Mouse (Mus musculus) kidney, postnatal 0 days (tissue): ENCODE measurements around the gene Six4. TPM values are rescaled to one million over a fixed set of nuclear protein-coding genes. Genes with fewer than 3 reads are reported as not detected.
A peak's percentile ranks its signal among the peaks of the same experiment; 100 is the strongest.
"Not testable (repeated sequence)": the region's sequence is repeated elsewhere in the genome, so short reads cannot be mapped to it uniquely, and the experiment has no call there.

Experiments used
- ATAC-seq: fragments of 200-750 bp; cut with Nextera tagmentation; replicated peaks from 2 replicates; pipeline ENCODE4 v1.8.0; 2017; ENCODE audit warnings: low read depth, moderate number of reproducible peaks, moderate TSS enrichment, moderate library complexity; ENCODE audit not compliant: low FRiP score
- DNase-seq: peaks from one replicate; pipeline ENCODE4 v3.0.0-alpha.2; 2016; ENCODE audit warnings: low spot score
- H3K27ac ChIP-seq: fragments of 300-500 bp; sonication (generic); 2 replicates; pipeline ENCODE4 v1.5.1; 2014; ENCODE audit warnings: mild to moderate bottlenecking
- H3K27me3 ChIP-seq: fragments of 300-500 bp; sonication (generic); 2 replicates; pipeline ENCODE4 v1.6.1; 2014; ENCODE audit warnings: low read length, mixed read lengths; ENCODE audit not compliant: insufficient read depth
- H3K36me3 ChIP-seq: fragments of 300-500 bp; sonication (generic); 2 replicates; pipeline ENCODE4 v1.6.1; 2014; ENCODE audit warnings: low read length, mixed read lengths; ENCODE audit not compliant: insufficient read depth
- H3K4me1 ChIP-seq: fragments of 300-500 bp; sonication (generic); replicated peaks from 2 replicates; pipeline ENCODE4 v1.6.1; 2014; ENCODE audit warnings: antibody characterized with exemption, low read length, mixed read lengths; ENCODE audit not compliant: insufficient read depth
- H3K4me2 ChIP-seq: fragments of 300-500 bp; sonication (generic); 2 replicates; pipeline ENCODE4 v1.6.1; 2014; ENCODE audit warnings: mild to moderate bottlenecking, low read length, moderate library complexity, mixed read lengths
- H3K4me3 ChIP-seq: fragments of 300-500 bp; sonication (generic); replicated peaks from 2 replicates; pipeline ENCODE4 v1.5.1; 2014; ENCODE audit warnings: low read depth, low read length
- H3K9ac ChIP-seq: fragments of 300-500 bp; sonication (generic); 2 replicates; pipeline ENCODE4 v1.6.1; 2014; ENCODE audit warnings: low read depth, low read length
- H3K9me3 ChIP-seq: fragments of 300-500 bp; sonication (generic); replicated peaks from 2 replicates; pipeline ENCODE4 v1.6.1; 2016; ENCODE audit warnings: low read length, inconsistent platforms, mixed read lengths
- CTCF ChIP-seq: IDR thresholded peaks from 2 replicates; pipeline ENCODE4 v1.5.1; 2016; ENCODE audit warnings: antibody characterized with exemption, low read depth, mild to moderate bottlenecking, moderate library complexity
- WGBS: fragments of 180-500 bp; shearing (Covaris S2); extraction: QIAGEN DNeasy Blood & Tissue Kit; methylation state at CpG from one replicate; pipeline ENCODE4 v1.1.7; 2014; 5-methylcytosine and 5-hydroxymethylcytosine counted together
- polyA plus RNA-seq: library from polyadenylated mRNA; unstranded; fragments of >200 nt; fragmentation: Nextera tagmentation; extraction: Ambion mirVana; gene quantifications from 2 replicates; pipeline ENCODE4 v1.2.1, GENCODE M21; 2015

Gene Six4
- polyA plus RNA-seq, 1 experiment from 2014 or later, result 2.2 TPM

- no peak overlapping the region for H3K27ac ChIP-seq
These were observed 5.4 kb downstream of the Six4 start for GRCm38 (mm10) chr12:73107821-73108220.

GRCm38 (mm10) chr12:73103713-73104112 is 9.5 kb downstream of the Six4 start:
- H3K4me1 ChIP-seq, result no peaks in the 10 kb centered on the region
- H3K27me3 ChIP-seq, result no peaks in the 10 kb centered on the region
- no peak for TF ChIP-seq CTCF
- ATAC-seq (no peak), DNase-seq (no peak)
- no peak overlapping the region for H3K27ac ChIP-seq
- H3K36me3 ChIP-seq, result peaks cover 9% of the 10 kb centered on the region; the same call in 1 of the 2 replicates
- H3K4me3 ChIP-seq, result no peak overlapping the region
- no peak overlapping the region for H3K9ac ChIP-seq
- 75% methylated on average over 12 of the region's 12 CpGs for WGBS
- H3K9me3 ChIP-seq, result no peaks in the 10 kb centered on the region
- no peak overlapping the region for H3K4me2 ChIP-seq

More at GRCm38 (mm10) chr12:73107821-73108220, 5.4 kb downstream of the Six4 start:
- no peak for ATAC-seq
- no peaks in the 10 kb centered on the region for H3K27me3 ChIP-seq
- H3K9me3 ChIP-seq, result no peaks in the 10 kb centered on the region
- TF ChIP-seq CTCF, result no peak
- H3K4me3 ChIP-seq, result no peak overlapping the region
- WGBS, result 83% methylated on average over 2 of the region's 2 CpGs
- H3K9ac ChIP-seq, result no peak overlapping the region
- H3K4me2 ChIP-seq, result no peak overlapping the region
- peaks cover 9% of the 10 kb centered on the region; the same call in 1 of the 2 replicates for H3K36me3 ChIP-seq
- DNase-seq, result no peak
- H3K4me1 ChIP-seq, result no peaks in the 10 kb centered on the region; the same call in 1 of the 2 replicates

- no peak overlapping the region for H3K4me2 ChIP-seq
- H3K27ac ChIP-seq, result no peak overlapping the region
- no peak for TF ChIP-seq CTCF
- H3K9ac ChIP-seq, result no peak overlapping the region
- DNase-seq (no peak), ATAC-seq (no peak)
- H3K36me3 ChIP-seq, result peaks cover 6% of the 10 kb centered on the region; the same call in 1 of the 2 replicates
- H3K9me3 ChIP-seq, result no peaks in the 10 kb centered on the region
- WGBS, result 78% methylated on average over 4 of the region's 4 CpGs
- H3K4me3 ChIP-seq, result no peak overlapping the region
- H3K4me1 ChIP-seq, result no peaks in the 10 kb centered on the region
- no peaks in the 10 kb centered on the region for H3K27me3 ChIP-seq
These were observed 14.7 kb downstream of the Six4 start for GRCm38 (mm10) chr12:73098593-73098992.

GRCm38 (mm10) chr12:73096177-73096576 is 17.1 kb downstream of the Six4 start:
- not testable (repeated sequence) for H3K9ac ChIP-seq, DNase-seq, H3K36me3 ChIP-seq, H3K4me2 ChIP-seq, H3K9me3 ChIP-seq, H3K4me3 ChIP-seq, H3K27me3 ChIP-seq, H3K4me1 ChIP-seq, H3K27ac ChIP-seq, ATAC-seq
- 88% methylated on average over 5 of the region's 5 CpGs for WGBS

GRCm38 (mm10) chr12:73094605-73095004 is 18.7 kb downstream of the Six4 start:
- no peak overlapping the region for H3K4me3 ChIP-seq
- H3K4me1 ChIP-seq, result no peaks in the 10 kb centered on the region
- no peak for DNase-seq
- WGBS, result 31% methylated on average over 2 of the region's 2 CpGs
- no peaks in the 10 kb centered on the region for H3K27me3 ChIP-seq
- TF ChIP-seq CTCF, result no peak
- no peak overlapping the region for H3K9ac ChIP-seq
- ATAC-seq, result 0 out of 2 replicates have a peak, but pooled peaks have one; percentile 36
- no peak overlapping the region for H3K27ac ChIP-seq
- H3K9me3 ChIP-seq, result no peaks in the 10 kb centered on the region
- no peak overlapping the region for H3K4me2 ChIP-seq
- H3K36me3 ChIP-seq, result no peaks in the 10 kb centered on the region

GRCm38 (mm10) chr12:73094189-73094588 is 19.1 kb downstream of the Six4 start:
- no peaks in the 10 kb centered on the region for H3K4me1 ChIP-seq
- TF ChIP-seq CTCF, result no peak
- no peak overlapping the region for H3K9ac ChIP-seq
- no peaks in the 10 kb centered on the region for H3K9me3 ChIP-seq
- WGBS, result 76% methylated on average over 2 of the region's 2 CpGs
- no peak for ATAC-seq
- no peak overlapping the region for H3K4me2 ChIP-seq
- DNase-seq, result no peak
- no peak overlapping the region for H3K27ac ChIP-seq
- no peaks in the 10 kb centered on the region for H3K36me3 ChIP-seq
- H3K27me3 ChIP-seq, result no peaks in the 10 kb centered on the region
- H3K4me3 ChIP-seq, result no peak overlapping the region

GRCm38 (mm10) chr12:73090672-73091335 is 22.5 kb downstream of the Six4 start:
- Histone ChIP-seq H3K9ac (no peak overlapping the region), H3K27me3 (no peaks in the 10 kb centered on the region), H3K4me3 (no peak overlapping the region), H3K36me3 (no peaks in the 10 kb centered on the region), H3K4me1 (no peaks in the 10 kb centered on the region), H3K9me3 (no peaks in the 10 kb centered on the region), H3K4me2 (no peak overlapping the region), H3K27ac (no peak overlapping the region; the same call in 1 of the 2 replicates)
- ATAC-seq (no peak), DNase-seq (no peak)
- 75% methylated on average over 7 of the region's 7 CpGs for WGBS
- no peak for TF ChIP-seq CTCF
